Mouse (Mus musculus) forebrain, embryonic 12.5 days (tissue): ENCODE measurements around the gene Rpl3. TPM values are rescaled to one million over a fixed set of nuclear protein-coding genes. Genes with fewer than 3 reads are reported as not detected.
A peak's percentile ranks its signal among the peaks of the same experiment; 100 is the strongest.

Experiments
- ATAC-seq: fragments of 200-750 bp; cut with Nextera tagmentation; 2 replicates; pipeline ENCODE4 v1.8.0; 2017; ENCODE audit warnings: moderate TSS enrichment; ENCODE audit not compliant: low FRiP score
- H3K27ac ChIP-seq: fragments of 300-500 bp; sonication (generic); 2 replicates; pipeline ENCODE4 v1.5.1; 2016; ENCODE audit warnings: mild to moderate bottlenecking
- H3K27me3 ChIP-seq: fragments of 300-500 bp; sonication (generic); 2 replicates; pipeline ENCODE4 v1.6.1; 2016; ENCODE audit warnings: mild to moderate bottlenecking
- H3K36me3 ChIP-seq: fragments of 300-500 bp; sonication (generic); replicated peaks from 2 replicates; pipeline ENCODE4 v1.6.1; 2016; ENCODE audit warnings: mild to moderate bottlenecking
- H3K4me1 ChIP-seq: fragments of 300-500 bp; sonication (generic); 2 replicates; pipeline ENCODE4 v1.6.1; 2016
- H3K4me2 ChIP-seq: fragments of 300-500 bp; sonication (generic); 2 replicates; pipeline ENCODE4 v1.6.1; 2016; ENCODE audit warnings: mild to moderate bottlenecking, moderate library complexity
- H3K4me3 ChIP-seq: fragments of 300-500 bp; sonication (generic); replicated peaks from 2 replicates; pipeline ENCODE4 v1.5.1; 2016; ENCODE audit warnings: mild to moderate bottlenecking
- H3K9ac ChIP-seq: fragments of 300-500 bp; sonication (generic); 2 replicates; pipeline ENCODE4 v1.6.1; 2016; ENCODE audit warnings: mild to moderate bottlenecking
- H3K9me3 ChIP-seq: fragments of 300-500 bp; sonication (generic); 2 replicates; pipeline ENCODE4 v1.6.1; 2016
- WGBS: fragments of 180-500 bp; shearing (Covaris S2); methylation state at CpG from one replicate; pipeline ENCODE4 v1.1.7; 2016; 5-methylcytosine and 5-hydroxymethylcytosine counted together
- polyA plus RNA-seq: library from polyadenylated mRNA; unstranded; fragments of >200 nt; fragmentation: Nextera tagmentation; extraction: Ambion mirVana; gene quantifications from 2 replicates; pipeline ENCODE4 v1.2.1, GENCODE M21; 2016

Gene Rpl3
- polyA plus RNA-seq, 1 experiment from 2014 or later = 694 TPM

DNA sequence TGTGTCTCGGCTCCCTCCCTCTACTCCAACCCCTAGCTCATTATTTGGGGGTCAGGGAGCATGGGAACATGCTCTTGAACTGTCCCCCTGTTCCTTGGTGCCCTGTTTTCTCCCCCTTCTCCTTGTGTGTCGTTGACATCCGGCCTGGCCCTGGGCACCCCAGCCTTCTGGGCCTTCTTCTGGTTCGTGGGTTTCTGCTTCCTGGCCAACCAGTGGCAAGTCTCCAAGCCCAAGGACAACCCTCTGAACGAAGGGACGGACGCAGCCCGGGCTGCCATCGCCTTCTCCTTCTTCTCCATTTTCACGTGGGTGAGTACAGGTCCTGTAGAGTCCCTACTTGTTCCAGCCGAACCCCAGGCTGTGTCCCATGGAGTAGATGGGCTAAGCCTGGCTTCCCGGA lies 19.8 kb upstream of the Rpl3 start:
- no peak overlapping the region for H3K4me3 ChIP-seq
- no peaks in the 10 kb centered on the region for H3K4me1 ChIP-seq
- H3K9me3 ChIP-seq = 0 out of 2 replicates have a peak, but pooled peaks cover 2% of the 10 kb centered on the region
- H3K4me2 ChIP-seq = no peak overlapping the region
- ATAC-seq = no peak
- WGBS = 82% methylated on average over 12 of the region's 12 CpGs
- no peaks in the 10 kb centered on the region for H3K27me3 ChIP-seq
- no peaks in the 10 kb centered on the region; the same call in none of the 2 replicates for H3K36me3 ChIP-seq
- no peak overlapping the region for H3K9ac ChIP-seq
- no peak overlapping the region for H3K27ac ChIP-seq

DNA sequence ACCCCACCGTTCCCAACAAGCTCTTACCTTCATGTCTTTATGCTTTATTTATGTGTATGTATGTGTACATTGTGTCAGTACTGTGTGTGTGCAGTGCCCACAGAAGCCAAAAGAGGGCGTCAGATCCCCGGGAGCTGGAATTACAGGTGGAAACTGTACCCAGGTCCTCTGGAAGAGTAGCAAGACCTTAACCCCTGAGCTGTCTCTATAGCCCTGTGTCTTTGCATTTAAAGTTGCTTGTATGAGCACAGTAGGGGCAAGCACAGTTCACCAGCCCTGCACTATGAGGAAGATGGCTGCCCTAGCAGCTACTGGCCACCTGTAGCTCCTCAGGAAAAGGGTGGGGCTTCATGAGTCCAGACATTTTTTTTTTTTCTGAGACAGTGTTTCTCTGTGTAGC lies 15.9 kb upstream of the Rpl3 start:
- no peaks in the 10 kb centered on the region; the same call in none of the 2 replicates for H3K36me3 ChIP-seq
- no peaks in the 10 kb centered on the region for H3K4me1 ChIP-seq
- H3K4me2 ChIP-seq = no peak overlapping the region
- WGBS = 91% methylated on average over 3 of the region's 3 CpGs
- no peak overlapping the region for H3K9ac ChIP-seq
- H3K27me3 ChIP-seq = no peaks in the 10 kb centered on the region
- H3K9me3 ChIP-seq = no peaks in the 10 kb centered on the region
- no peak overlapping the region for H3K4me3 ChIP-seq
- ATAC-seq = no peak
- H3K27ac ChIP-seq = no peak overlapping the region

DNA sequence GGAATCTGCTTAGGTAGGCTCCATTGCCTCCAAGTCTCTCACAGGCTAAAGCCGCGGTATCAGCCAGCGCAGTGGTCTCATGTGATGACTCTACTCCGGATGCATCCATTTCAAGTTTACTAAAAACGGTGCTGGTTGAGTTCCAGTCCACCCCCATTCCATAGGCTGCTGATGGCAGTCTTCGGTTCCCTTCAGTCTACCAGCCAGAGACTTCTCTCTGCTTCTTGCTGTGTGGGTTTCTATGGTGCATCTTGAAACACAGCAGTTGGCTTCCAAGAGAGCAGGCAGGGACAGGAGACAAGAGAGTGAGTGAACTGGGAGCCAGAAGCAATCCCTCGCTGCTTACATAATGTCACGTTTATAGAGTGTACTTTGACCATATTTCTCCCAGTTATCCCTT lies 15.5 kb upstream of the Rpl3 start:
- no peak for ATAC-seq
- WGBS = 93% methylated on average over 8 of the region's 8 CpGs

GRCm38 (mm10) chr15:80105490-80106410 lies 14.1 kb upstream of the Rpl3 start:
- Histone ChIP-seq H3K27ac (no peak overlapping the region), H3K4me2 (no peak overlapping the region), H3K27me3 (no peaks in the 10 kb centered on the region), H3K36me3 (no peaks in the 10 kb centered on the region; the same call in 1 of the 2 replicates), H3K4me3 (no peak overlapping the region), H3K9me3 (no peaks in the 10 kb centered on the region), H3K9ac (no peak overlapping the region), H3K4me1 (no peaks in the 10 kb centered on the region)
- 74% methylated on average over 12 of the region's 12 CpGs for WGBS
- no peak for ATAC-seq

More for the DNA sequence above, 15.5 kb upstream of the Rpl3 start:
- Histone ChIP-seq H3K9ac (no peak overlapping the region), H3K4me2 (no peak overlapping the region), H3K4me3 (no peak overlapping the region), H3K36me3 (no peaks in the 10 kb centered on the region; the same call in 1 of the 2 replicates), H3K4me1 (no peaks in the 10 kb centered on the region), H3K9me3 (no peaks in the 10 kb centered on the region), H3K27ac (no peak overlapping the region), H3K27me3 (no peaks in the 10 kb centered on the region)

DNA sequence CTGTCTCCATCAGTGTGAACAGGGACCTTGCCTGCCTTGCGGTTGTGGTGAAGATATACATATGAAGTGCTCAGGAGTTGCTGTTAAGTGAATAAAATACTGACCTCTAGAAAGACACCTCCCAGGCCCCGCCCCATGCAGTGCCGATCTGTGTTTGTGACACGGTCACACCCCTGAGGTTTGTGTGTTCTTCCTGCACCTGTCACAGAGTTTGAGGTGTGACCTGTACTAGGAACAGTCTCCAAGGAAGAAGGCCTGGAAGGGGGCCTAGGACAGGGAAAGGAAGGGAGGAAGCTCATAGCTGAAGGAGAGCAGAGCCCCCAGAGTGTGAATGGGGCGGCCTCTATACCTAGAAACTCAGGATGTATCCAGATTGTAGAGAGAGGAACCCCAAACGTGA lies 10.8 kb upstream of the Rpl3 start:
- Histone ChIP-seq H3K36me3 (no peaks in the 10 kb centered on the region), H3K27ac (no peak overlapping the region), H3K4me2 (no peak overlapping the region), H3K9me3 (no peaks in the 10 kb centered on the region), H3K27me3 (no peaks in the 10 kb centered on the region), H3K4me1 (peaks cover 14% of the 10 kb centered on the region), H3K4me3 (no peak overlapping the region), H3K9ac (no peak overlapping the region)
- ATAC-seq = no peak
- WGBS = 86% methylated on average over 6 of the region's 6 CpGs

DNA sequence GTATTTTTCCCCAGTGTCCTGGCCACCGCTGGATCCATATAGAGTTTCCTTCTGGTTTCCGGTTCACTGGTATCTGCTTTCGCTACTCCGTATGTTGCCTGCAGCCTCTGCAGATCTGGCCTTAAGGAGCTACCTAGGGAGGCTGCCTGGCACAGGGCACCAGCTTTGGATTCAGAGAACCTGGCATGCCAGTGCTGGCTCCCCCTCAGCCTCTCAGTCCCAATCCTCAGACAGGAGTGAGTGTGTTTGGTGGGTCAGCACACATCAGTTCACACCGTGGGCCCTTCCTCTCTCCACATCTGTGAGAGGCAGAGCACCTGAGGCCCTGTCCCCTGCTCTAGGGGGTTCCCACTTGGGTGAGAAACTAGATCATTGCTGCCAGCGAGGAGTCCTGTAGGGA lies 9.8 kb upstream of the Rpl3 start:
- Histone ChIP-seq H3K9me3 (no peaks in the 10 kb centered on the region), H3K4me3 (no peak overlapping the region), H3K27me3 (no peaks in the 10 kb centered on the region), H3K36me3 (no peaks in the 10 kb centered on the region), H3K9ac (no peak overlapping the region), H3K4me1 (peaks cover 20% of the 10 kb centered on the region), H3K27ac (no peak overlapping the region), H3K4me2 (no peak overlapping the region)
- ATAC-seq = no peak
- WGBS = 78% methylated on average over 6 of the region's 6 CpGs

DNA sequence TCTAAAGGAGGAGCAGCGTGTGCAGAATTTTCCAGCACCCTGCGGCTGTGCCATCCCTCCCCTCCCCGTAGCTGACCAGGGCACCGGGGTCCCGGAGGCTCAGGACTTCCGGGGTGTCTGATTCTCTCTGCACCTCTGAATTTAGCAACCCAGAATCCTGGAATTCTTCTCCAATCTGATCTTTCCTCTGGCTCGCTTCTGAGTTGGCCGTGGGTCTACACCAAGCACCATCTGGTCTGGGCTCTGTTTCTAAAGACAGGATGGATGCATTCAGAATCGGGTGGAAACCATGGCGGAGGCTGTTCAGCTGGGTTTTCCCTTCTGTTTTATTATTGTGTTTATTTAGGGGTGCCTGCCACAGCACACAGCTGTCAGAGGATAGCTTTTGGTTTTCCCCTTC lies 9.2 kb upstream of the Rpl3 start:
- ATAC-seq = no peak

GRCm38 (mm10) chr15:80100196-80100595 lies 8.5 kb upstream of the Rpl3 start:
- peaks cover 20% of the 10 kb centered on the region for H3K4me1 ChIP-seq
- no peak overlapping the region for H3K4me3 ChIP-seq
- peaks cover 3% of the 10 kb centered on the region; the same call in 1 of the 2 replicates for H3K27me3 ChIP-seq
- H3K4me2 ChIP-seq = no peak overlapping the region
- no peak for ATAC-seq
- WGBS = 88% methylated on average over 3 of the region's 3 CpGs
- H3K9ac ChIP-seq = no peak overlapping the region
- no peaks in the 10 kb centered on the region for H3K36me3 ChIP-seq
- H3K9me3 ChIP-seq = no peaks in the 10 kb centered on the region
- no peak overlapping the region for H3K27ac ChIP-seq

More for the DNA sequence above, 9.2 kb upstream of the Rpl3 start:
- Histone ChIP-seq H3K9me3 (no peaks in the 10 kb centered on the region), H3K4me3 (no peak overlapping the region), H3K27ac (no peak overlapping the region), H3K4me1 (peaks cover 20% of the 10 kb centered on the region), H3K36me3 (no peaks in the 10 kb centered on the region), H3K4me2 (no peak overlapping the region), H3K9ac (no peak overlapping the region), H3K27me3 (no peaks in the 10 kb centered on the region)
- WGBS = 88% methylated on average over 10 of the region's 10 CpGs

DNA sequence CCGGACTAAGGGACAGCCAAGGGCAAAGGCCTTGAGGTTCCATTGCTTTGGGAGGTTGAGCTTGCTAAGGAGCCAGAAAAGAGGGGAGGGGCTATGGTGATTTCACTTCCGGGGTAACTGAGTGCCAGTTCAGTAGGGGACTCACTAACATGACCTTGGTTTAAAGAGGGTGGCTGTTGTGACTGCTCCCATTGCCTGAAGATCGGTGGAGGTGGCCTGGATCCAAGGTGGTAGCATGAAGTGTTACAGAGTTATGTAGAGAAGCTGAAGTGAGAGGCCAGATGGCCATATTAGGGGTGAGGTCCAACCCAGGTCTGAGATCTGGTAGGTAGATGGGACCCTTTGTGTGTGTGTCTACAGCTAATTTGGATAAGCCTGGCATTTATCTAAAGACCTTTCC lies 7.8 kb upstream of the Rpl3 start:
- no peak overlapping the region for H3K4me3 ChIP-seq
- no peak overlapping the region for H3K27ac ChIP-seq
- 77% methylated on average over 3 of the region's 3 CpGs for WGBS
- H3K9ac ChIP-seq = no peak overlapping the region
- H3K9me3 ChIP-seq = no peaks in the 10 kb centered on the region
- no peaks in the 10 kb centered on the region for H3K36me3 ChIP-seq
- peaks cover 3% of the 10 kb centered on the region; the same call in 1 of the 2 replicates for H3K27me3 ChIP-seq
- no peak for ATAC-seq
- H3K4me2 ChIP-seq = no peak overlapping the region
- peaks cover 20% of the 10 kb centered on the region for H3K4me1 ChIP-seq

GRCm38 (mm10) chr15:80098809-80099208 lies 7.1 kb upstream of the Rpl3 start:
- no peak overlapping the region for H3K27ac ChIP-seq
- H3K36me3 ChIP-seq = no peaks in the 10 kb centered on the region
- H3K9ac ChIP-seq = no peak overlapping the region
- peaks cover 9% of the 10 kb centered on the region for H3K27me3 ChIP-seq
- no peak overlapping the region for H3K4me3 ChIP-seq
- ATAC-seq = no peak
- H3K4me2 ChIP-seq = no peak overlapping the region
- 52% methylated on average over 9 of the region's 9 CpGs for whole genome bisulfite sequencing
- no peaks in the 10 kb centered on the region for H3K9me3 ChIP-seq
- H3K4me1 ChIP-seq = peaks cover 20% of the 10 kb centered on the region

- Histone ChIP-seq H3K27ac (no peak overlapping the region), H3K4me3 (no peak overlapping the region), H3K9me3 (no peaks in the 10 kb centered on the region), H3K4me2 (peak overlapping the region; percentile 17; the same call in 1 of the 2 replicates), H3K9ac (no peak overlapping the region), H3K36me3 (no peaks in the 10 kb centered on the region), H3K4me1 (peaks cover 20% of the 10 kb centered on the region), H3K27me3 (peaks cover 15% of the 10 kb centered on the region)
- ATAC-seq = no peak
- WGBS = 30% methylated on average over 8 of the region's 8 CpGs
Observed at GRCm38 (mm10) chr15:80097999-80098461, 6.4 kb upstream of the Rpl3 start.

DNA sequence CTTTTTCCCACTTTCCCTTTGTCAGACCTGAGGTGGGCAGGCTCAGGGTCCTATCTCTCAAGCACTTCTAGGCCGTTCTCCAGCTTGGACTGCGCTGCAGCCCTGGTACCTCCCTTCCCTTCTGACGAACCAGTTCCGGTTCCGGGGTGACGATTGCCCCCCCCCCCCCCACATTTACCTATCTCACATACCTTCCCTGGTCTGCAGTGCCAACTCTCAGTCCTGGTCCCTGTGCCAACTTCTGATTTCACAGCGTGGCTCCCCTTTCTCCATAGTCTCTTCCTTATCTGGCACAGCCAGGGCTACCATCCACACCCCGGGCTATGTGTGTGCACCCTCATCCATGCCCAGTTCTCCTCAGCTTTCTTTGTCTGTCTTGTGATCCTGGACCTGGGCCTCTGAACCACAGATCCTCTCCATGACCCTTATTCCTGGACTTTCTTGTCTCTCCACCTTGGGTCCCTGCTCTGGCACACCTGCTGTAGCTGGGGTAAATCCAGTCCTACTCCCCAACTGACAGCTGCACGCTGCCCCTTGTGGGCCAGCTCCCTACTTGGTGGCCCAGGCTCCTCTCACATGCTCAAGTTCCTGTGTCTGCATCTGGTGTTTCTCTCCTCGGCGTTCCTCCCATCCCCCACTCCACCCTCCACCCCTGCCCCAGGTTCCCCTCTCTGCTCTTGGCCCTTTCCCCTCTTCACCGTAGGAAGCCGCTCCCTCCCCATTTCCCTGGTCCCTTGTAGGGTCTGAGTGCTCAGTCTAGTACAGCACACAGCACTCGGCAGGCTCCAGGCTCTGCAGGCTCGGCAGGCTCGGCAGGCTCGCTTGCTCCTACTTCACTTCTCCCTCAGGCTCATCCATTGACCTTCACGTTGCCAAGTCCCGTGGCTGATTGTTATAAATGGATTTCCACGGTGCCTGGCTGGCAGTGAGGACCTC lies 5.5 kb upstream of the Rpl3 start:
- H3K27me3 ChIP-seq = peaks cover 23% of the 10 kb centered on the region
- WGBS = 18% methylated on average over 16 of the region's 20 CpGs

More for the DNA sequence above, 5.5 kb upstream of the Rpl3 start:
- Histone ChIP-seq H3K36me3 (no peaks in the 10 kb centered on the region), H3K4me3 (no peak overlapping the region), H3K9ac (peak overlapping the region; percentile 9; the same call in 1 of the 2 replicates), H3K27ac (no peak overlapping the region), H3K4me1 (peaks cover 24% of the 10 kb centered on the region), H3K4me2 (peak overlapping the region; percentile 17), H3K9me3 (no peaks in the 10 kb centered on the region)
- ATAC-seq = 0 out of 2 replicates have a peak, but pooled peaks have one; percentile 53
